Mouse (Mus musculus) myocyte (in vitro differentiated cells): Measurements from ENCODE around the gene Cryz.

ENCODE experiments used
- CEBPB ChIP-seq: IDR thresholded peaks from 2 replicates; pipeline ENCODE4 v1.6.1; 2011; ENCODE audit warnings: mild to moderate bottlenecking, moderate library complexity; ENCODE audit not compliant: poor library complexity, insufficient read depth, severe bottlenecking
- E2F4 ChIP-seq: IDR thresholded peaks from one replicate; pipeline ENCODE4 v1.6.1; 2011; ENCODE audit warnings: mild to moderate bottlenecking, control low read depth, moderate library complexity; ENCODE audit not compliant: insufficient read depth
- MAX ChIP-seq: IDR thresholded peaks from one replicate; pipeline ENCODE4 v1.6.1; 2011; ENCODE audit warnings: low read depth, mild to moderate bottlenecking, control low read depth
- MYOG ChIP-seq, 3 experiments: IDR thresholded peaks; one replicate each; pipeline ENCODE4 v1.6.1; 2011; ENCODE audit warnings: control low read depth in 2 of 3, low read depth in 2 of 3, mild to moderate bottlenecking in 2 of 3; ENCODE audit not compliant: insufficient read length in 2 of 3, control insufficient read depth in 1 of 3, insufficient read depth in 1 of 3
- POLR2A ChIP-seq: IDR thresholded peaks from one replicate; pipeline ENCODE4 v1.6.1; 2011; ENCODE audit warnings: low read depth, mild to moderate bottlenecking, control low read depth, moderate library complexity; ENCODE audit not compliant: insufficient read length
- REST ChIP-seq: IDR thresholded peaks from one replicate; pipeline ENCODE4 v1.6.1; 2011; ENCODE audit warnings: mild to moderate bottlenecking, control low read depth, moderate library complexity; ENCODE audit not compliant: insufficient read depth, insufficient read length
- SRF ChIP-seq: IDR thresholded peaks from one replicate; pipeline ENCODE4 v1.6.1; 2011; ENCODE audit warnings: low read depth; ENCODE audit not compliant: control insufficient read depth, insufficient read length
- TCF12 ChIP-seq: IDR thresholded peaks from one replicate; pipeline ENCODE4 v1.6.1; 2011; ENCODE audit warnings: mild to moderate bottlenecking, control low read depth; ENCODE audit not compliant: poor library complexity, insufficient read depth, severe bottlenecking
- USF1 ChIP-seq: IDR thresholded peaks from one replicate; pipeline ENCODE4 v1.6.1; 2011; ENCODE audit warnings: low read depth, mild to moderate bottlenecking, control low read depth, moderate library complexity

DNA sequence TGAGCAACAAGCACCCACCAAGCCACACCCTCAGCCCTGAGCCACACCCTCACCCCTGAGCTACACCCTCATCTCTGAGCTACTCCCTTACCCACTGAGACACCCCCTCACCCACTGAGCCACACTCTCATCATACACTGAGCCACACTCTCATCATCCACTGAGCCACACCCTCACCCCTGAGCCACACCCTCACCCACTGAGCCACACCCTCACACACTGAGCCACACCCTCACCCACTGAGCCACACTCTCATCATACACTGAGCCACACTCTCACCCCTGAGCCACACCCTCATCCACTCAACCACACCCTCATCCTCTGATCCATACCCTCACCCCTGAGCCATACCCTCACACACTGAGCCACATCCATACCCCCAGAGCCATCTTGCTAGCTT lies 31.8 kb downstream of the Cryz start:
- TF ChIP-seq POLR2A, result no peak
- no peak for TF ChIP-seq SRF
- TF ChIP-seq MYOG (IDR thresholded peaks at IDR 0.05; ENCODE audit: control insufficient read depth in 1 of 3, insufficient read depth in 1 of 3, insufficient read length in 2 of 3, low read depth in 2 of 3), result no peak
- TF ChIP-seq USF1, result no peak
- TF ChIP-seq MAX, result no peak
- no peak for TF ChIP-seq E2F4
- TF ChIP-seq TCF12, result no peak
- TF ChIP-seq REST, result no peak
- no peak for TF ChIP-seq CEBPB
